Mouse (Mus musculus): ENCODE results near the gene Rgs16.

- TF ChIP-seq CTCF (conservative IDR thresholded peaks at IDR 0.05; ENCODE audit: low read length) (no peak), POU5F1 (IDR thresholded peaks at IDR 0.05; ENCODE audit: borderline replicate concordance, low read length) (no peak), NANOG (IDR thresholded peaks at IDR 0.05; ENCODE audit: borderline replicate concordance, low read length) (no peak)
These were observed 30.6 kb downstream of the Rgs16 start for GRCm38 (mm10) chr1:153770776-153771167.

Measured in E14TG2a.4 (cell line).